Mouse (Mus musculus) layer of hippocampus, adult 2 months (tissue): ENCODE data around the gene Lrfn3. TPM values are rescaled to one million over a fixed set of nuclear protein-coding genes. Genes with fewer than 3 reads are reported as not detected.

Source experiments
- DNase-seq, 2 experiments: peaks; one replicate each; pipeline ENCODE4 v3.0.0; 2022; ENCODE audit warnings: low spot score in 2 of 2
- H3K27ac ChIP-seq: fragments of 200-600 bp; 2 replicates; pipeline ENCODE4 v1.8.1; 2022
- H3K4me3 ChIP-seq: fragments of 200-600 bp; 2 replicates; pipeline ENCODE4 v1.8.1; 2022; ENCODE audit warnings: mild to moderate bottlenecking
- CTCF ChIP-seq: fragments of 200-600 bp; conservative IDR thresholded peaks from 2 replicates; pipeline ENCODE4 v1.8.1; 2022; ENCODE audit warnings: antibody characterized with exemption, mild to moderate bottlenecking, moderate library complexity
- total RNA-seq, 2 experiments: library from RNA; stranded (reverse); gene quantifications; 2 replicates each; pipeline ENCODE4 v1.2.3; 2021

The Lrfn3 gene
- total RNA-seq, 2 experiments from 2014 or later = 32.4 to 34.6 TPM

DNA sequence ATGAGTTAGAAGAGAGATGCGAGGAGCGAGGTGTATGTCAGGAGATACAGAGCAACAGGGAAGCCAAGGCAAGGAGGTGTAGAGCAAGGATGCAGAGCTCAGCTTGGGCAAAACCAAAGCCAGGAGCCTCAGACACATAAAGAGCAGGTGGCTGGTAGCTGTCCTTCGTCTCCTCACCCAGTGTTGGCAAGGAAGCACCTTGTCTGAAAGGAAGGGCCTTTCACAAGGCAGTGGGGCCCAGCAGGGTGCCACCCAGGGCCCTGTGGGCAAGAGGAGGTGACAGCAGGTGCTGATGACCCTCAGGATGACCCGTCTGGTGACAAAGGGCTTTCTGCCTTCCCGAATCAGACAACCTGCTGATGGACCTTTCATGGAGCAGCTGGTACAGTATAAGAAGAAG, 28.0 kb downstream of the Lrfn3 start:
- no peak for TF ChIP-seq CTCF
- DNase-seq = no peak
- no peak overlapping the region for H3K27ac ChIP-seq
- H3K4me3 ChIP-seq = no peak overlapping the region

DNA sequence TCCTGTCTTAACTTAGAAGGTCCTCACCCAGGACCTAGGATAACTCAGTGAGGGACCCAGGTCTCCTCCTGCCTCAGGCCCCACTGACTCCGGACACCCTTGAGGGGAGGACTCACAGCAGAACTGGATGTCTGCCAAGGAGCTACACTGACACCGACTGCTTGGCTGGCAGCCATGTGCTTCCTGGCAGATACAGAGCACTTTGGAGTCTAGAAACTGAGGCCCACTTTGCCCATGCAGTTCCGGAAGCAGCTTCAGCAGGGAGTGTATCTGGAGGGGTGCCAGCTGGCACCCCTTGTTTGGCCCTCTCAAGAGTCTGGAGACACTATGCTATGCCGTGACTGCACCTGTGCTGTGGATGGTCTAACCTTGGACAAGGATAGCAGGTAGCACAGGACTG, 29.1 kb downstream of the Lrfn3 start:
- no peak overlapping the region for H3K4me3 ChIP-seq
- peak in 1 of 2 experiments; percentile 48 for DNase-seq
- TF ChIP-seq CTCF = no peak
- peak overlapping the region; percentile 58 for H3K27ac ChIP-seq

DNA sequence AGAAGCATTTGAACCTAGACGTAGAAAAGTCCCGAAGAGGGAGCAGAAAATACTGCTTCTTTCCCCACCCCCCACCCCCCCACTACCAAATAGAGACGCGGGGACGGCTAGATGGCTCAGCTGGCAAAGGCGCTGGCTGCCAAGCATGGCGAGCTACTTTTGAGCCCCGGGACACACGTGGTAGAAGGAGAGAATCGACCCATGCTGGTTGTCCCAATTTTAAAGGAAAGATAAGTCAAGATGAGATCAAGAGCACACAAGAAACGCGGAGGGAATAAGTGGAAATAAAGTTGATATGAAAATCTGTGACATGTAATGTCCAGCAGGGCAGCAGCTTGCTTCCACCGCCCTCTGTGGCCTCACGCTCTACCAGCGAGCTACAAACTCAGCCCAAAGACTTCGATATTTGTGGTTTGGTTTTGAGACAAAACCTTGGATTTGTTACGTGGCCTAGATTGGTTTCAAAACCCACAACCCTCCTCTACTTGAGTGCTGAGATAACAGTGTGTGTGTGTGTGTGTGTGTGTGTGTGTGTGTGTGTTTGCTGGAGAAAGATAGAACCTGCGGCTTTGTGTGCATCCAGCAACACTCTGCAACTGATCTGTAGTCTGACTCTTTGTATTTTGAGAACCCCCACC, 29.8 kb downstream of the Lrfn3 start:
- no peak for DNase-seq
- TF ChIP-seq CTCF = no peak
- Histone ChIP-seq H3K27ac (peak overlapping the region; percentile 53), H3K4me3 (peak overlapping the region; percentile 43; the same call in 1 of the 2 replicates)

DNA sequence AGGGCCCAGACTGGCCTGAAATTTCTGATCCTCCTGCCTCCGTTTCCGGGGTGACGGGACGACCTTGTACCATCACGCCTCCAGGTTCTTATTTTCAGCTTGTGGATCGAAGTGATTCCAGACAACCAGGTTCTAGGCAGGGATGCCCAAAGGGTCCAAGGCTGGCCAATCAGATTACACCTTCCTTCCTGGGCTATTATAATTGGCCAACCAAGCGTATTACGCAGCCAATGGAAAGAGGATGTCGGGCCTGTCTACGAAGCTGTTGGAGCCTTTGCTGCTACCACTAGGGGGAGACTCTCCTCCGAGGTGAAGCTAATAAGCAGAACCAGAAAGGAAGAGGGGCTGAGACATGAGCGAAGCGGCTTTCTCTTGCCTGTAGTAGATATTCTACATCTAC, 30.7 kb downstream of the Lrfn3 start:
- peak overlapping the region; percentile 43 for H3K4me3 ChIP-seq
- peak; percentile 95 for TF ChIP-seq CTCF

DNA sequence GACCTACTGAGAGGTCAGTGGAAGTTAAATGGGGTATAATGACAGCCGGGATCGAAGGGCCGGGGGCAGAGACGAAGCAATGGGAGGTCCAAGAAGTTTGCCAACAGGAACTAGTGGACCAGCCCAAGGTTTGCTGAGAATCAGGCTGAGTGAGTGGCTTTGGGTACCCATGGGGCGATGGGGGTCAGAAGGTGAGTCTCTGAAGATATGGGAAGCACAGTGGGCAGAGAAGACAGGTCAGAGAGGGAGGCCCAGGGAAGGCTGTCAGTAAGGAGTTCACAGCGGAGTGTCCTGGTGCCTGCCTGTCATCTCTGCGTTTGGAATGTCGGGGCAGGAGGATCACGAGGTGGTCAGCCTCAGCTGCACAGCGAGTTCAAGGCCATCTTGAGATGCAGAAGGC, 34.2 kb downstream of the Lrfn3 start:
- TF ChIP-seq CTCF = no peak
- Histone ChIP-seq H3K4me3 (no peak overlapping the region), H3K27ac (no peak overlapping the region)
- no peak for DNase-seq

More for the DNA sequence above, 30.7 kb downstream of the Lrfn3 start:
- H3K27ac ChIP-seq = peak overlapping the region; percentile 83
- DNase-seq = peak; percentile 91 to 96

DNA sequence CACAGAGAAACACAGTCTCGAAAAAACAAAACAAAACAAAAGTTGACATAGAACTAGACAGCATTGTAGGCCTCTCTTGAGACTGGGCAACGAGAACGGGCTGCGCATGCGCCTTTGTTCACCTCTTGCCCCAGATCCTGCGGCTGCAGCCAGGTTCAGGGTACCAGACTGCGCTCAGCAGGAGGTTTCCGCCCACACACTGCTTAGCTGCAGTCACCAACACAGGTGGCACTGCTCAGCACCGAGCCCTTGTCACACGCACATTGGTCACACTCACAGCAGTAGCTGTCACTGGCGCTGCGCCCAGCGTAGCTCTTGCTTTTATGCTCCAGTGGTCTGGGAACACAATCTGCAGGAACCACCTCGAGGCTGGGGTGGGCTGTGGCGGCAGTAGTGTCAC, 35.4 kb downstream of the Lrfn3 start:
- H3K27ac ChIP-seq = peak overlapping the region; percentile 6; the same call in 1 of the 2 replicates
- no peak for DNase-seq
- no peak overlapping the region for H3K4me3 ChIP-seq
- no peak for TF ChIP-seq CTCF

DNA sequence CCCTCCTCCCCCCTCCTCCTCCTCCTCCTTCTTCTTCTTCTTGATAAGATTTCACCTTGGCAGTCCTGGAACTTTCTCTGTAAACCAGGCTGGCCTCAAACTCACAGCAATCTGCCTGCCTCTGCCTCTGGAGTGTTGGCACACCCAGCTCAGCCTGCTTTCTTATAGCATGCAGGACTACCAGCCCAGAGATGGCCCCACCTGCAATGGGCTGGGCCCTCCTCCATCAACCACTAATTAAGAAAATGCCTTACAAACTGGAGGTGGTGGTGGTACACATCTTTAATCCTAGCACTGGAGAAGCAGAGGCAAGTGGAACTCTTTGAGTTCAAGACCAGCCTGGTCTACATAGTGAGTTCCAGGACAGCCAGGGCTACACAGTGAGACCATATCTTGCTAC, 36.1 kb downstream of the Lrfn3 start:
- Histone ChIP-seq H3K4me3 (no peak overlapping the region), H3K27ac (no peak overlapping the region)
- no peak for TF ChIP-seq CTCF
- no peak for DNase-seq

DNA sequence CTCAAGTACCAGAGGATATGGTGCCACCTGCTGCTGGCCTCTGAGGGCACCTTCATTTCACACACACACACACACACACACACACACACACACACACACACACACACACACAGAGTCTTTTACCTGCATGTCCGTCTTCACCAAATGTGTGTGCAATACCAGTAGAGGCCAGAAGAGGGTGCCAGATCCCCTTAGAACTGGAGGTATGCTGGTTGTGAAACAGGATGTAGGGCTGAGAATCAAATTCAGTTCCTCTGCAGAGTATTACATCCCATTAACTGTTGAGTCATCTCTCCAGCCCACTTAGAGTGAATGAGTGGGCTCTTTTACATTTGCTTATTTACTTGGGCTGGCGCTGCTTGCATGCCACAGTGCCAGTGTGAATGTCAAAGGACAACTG, 37.2 kb downstream of the Lrfn3 start:
- Histone ChIP-seq H3K4me3 (no peak overlapping the region), H3K27ac (no peak overlapping the region; the same call in 1 of the 2 replicates)
- no peak for DNase-seq
- TF ChIP-seq CTCF = peak; percentile 65

DNA sequence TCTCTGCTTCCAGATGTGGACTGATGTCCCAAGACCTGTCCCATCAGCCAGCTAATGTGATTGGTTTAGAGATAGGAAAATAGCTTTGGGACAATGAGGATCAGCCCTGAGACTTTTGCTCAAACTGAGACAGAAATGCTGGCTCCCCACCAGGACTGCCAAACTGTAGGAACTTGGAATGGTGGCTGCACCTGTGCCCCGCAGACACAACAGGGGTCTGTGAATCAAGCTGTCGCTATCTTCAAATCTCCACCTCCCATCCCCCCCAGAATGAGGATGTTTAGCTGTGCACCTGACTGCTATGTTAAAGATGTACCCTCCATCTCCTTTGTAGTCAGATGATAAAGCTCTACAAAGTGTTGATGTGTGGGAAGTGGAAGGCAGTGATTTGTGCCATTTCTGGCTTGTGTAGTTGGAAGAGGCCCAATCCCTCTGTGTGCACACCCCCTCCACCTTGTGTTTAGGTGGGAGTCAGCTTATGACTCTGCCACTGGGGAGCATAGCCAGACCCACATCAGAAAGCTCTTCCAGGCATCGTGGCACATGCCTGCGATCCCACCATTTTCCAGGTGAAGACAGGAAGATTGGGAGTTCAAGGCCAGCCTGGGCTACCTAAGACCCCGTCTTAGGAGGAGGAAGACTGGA, 38.1 kb downstream of the Lrfn3 start:
- peak overlapping the region; percentile 70 for H3K27ac ChIP-seq
- TF ChIP-seq CTCF = no peak
- DNase-seq = peak; percentile 53 to 77
- no peak overlapping the region for H3K4me3 ChIP-seq

DNA sequence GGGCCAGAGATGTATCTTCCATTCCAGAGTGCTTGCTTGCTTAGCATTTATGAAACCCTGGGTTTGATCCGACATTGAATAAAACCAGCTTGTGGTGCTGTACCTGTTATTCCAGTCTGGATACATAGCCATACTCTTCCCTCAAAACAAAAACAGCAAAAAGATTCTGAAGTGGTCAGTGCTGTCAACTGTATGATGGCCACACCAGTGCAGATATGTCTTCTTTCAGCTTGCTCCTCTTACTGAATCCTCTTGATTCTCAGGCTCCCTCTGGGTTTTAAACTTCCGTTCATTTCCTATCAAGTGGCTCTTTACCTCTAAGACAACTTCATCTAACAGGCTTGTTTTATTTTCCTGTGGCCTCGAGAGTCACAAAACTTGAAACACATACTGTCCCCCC, 38.8 kb downstream of the Lrfn3 start, which contains the start of gene Sdhaf1:
Gene Sdhaf1 (minus strand): TSS at position 101 of the 400 bp plus-strand sequence.
- no peak for TF ChIP-seq CTCF
- H3K27ac ChIP-seq = peak within 1 kb of the TSS; percentile 96
- peak within 1 kb of the TSS; percentile 91 for H3K4me3 ChIP-seq
- DNase-seq = no peak

DNA sequence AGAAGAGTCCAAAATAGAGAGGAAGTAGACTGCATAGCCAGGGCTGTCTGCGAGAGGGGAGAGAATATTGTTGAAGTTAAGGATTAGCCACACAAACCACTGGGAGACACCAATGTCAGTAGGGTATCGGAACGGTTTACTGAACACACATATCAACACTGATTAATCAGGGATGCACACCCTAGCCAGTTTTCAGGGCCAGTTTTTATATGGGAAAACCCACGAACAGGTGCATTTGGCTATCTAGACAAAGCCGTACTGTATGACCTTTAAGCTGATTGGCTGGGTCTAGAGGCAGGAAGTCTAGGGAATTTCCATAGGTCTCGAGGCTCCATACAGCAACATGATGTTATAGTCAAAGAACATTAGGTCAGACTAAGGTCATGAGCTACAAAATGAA, 39.7 kb downstream of the Lrfn3 start:
- TF ChIP-seq CTCF = no peak

DNA sequence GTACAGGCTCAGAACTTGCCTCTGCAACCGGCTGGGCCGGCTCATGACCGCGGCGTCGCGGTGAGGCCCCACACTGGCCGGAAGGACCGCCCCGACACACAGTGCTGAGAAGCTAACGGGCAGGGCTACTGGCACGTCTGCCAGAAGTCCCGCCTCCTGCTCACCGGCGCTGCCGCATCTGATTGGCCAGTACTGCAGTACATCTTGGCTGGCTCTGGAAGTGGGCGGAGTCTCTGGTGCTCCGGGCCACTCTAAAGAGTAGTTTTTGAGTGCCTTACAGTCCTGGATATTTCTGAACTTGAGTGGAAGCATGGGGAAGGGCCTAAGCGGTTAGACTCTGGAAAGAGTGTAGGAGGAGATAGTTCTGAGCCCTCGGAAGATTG, 40.3 kb downstream of the Lrfn3 start:
- H3K4me3 ChIP-seq = peak overlapping the region; percentile 91

More for the DNA sequence above, 39.7 kb downstream of the Lrfn3 start:
- no peak for DNase-seq
- Histone ChIP-seq H3K27ac (peak overlapping the region; percentile 96), H3K4me3 (peak overlapping the region; percentile 91)

DNA sequence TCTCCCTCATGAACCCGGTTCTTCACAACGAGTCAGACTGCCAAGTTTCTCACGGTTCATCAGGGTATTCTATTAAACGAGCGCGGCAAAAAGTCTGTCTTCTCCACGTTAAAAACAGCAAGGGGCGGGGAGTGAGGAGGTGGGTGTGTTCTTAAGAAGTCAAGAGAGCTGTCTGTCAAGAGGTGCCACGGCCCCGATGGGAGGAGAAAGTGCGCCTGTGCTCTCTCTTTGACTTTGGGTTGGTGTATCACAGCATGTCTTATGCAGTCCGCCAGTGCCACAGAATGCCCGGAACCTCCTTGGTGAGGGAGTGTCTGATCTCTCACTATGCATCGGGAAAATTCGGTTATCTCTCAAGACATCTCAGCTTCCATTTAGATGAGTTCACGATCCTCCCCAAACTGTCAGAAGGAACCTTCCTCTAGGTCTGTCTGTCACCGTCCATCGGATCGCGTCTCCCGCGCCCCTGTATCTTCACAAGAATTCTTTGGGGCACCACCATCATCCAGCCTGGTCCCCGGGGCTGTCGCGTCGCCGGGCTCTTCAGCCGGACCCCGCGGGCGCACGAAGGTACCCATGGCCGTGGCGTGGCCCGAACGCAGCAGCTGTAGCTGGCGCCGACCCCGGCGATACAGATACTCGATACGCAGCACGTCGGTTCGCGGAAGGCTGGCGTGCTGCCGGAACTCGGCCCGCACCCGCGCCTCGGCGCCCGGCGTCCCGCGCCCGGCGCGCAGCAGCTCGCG, 40.9 kb downstream of the Lrfn3 start, which contains the start of gene E130208F15Rik:
Gene E130208F15Rik (plus strand): TSS at position 202 of the 746 bp plus-strand sequence.
- no peak for TF ChIP-seq CTCF
- peak within 1 kb of the TSS; percentile 96 for H3K27ac ChIP-seq
- peak; percentile 66 to 82 for DNase-seq
- peak within 1 kb of the TSS; percentile 91 for H3K4me3 ChIP-seq

More for the DNA sequence above, 40.3 kb downstream of the Lrfn3 start:
- peak; percentile 94 to 96 for DNase-seq
- TF ChIP-seq CTCF = no peak
- peak overlapping the region; percentile 96 for H3K27ac ChIP-seq
